Mouse (Mus musculus) thymus, postnatal 0 days (tissue): ENCODE results near the gene Olfm1. TPM values are rescaled to one million over a fixed set of nuclear protein-coding genes. Genes with fewer than 3 reads are reported as not detected.

Experiments
- DNase-seq: peaks from one replicate; pipeline ENCODE4 v3.0.0-alpha.2; 2015; ENCODE audit warnings: low spot score
- polyA plus RNA-seq: library from polyadenylated mRNA; unstranded; fragments of >200 nt; fragmentation: Nextera tagmentation; extraction: Ambion mirVana; gene quantifications from 2 replicates; pipeline ENCODE4 v1.2.1, GENCODE M21; 2015

Gene Olfm1
- polyA plus RNA-seq, 1 experiment from 2014 or later, result 2.7 TPM

DNA sequence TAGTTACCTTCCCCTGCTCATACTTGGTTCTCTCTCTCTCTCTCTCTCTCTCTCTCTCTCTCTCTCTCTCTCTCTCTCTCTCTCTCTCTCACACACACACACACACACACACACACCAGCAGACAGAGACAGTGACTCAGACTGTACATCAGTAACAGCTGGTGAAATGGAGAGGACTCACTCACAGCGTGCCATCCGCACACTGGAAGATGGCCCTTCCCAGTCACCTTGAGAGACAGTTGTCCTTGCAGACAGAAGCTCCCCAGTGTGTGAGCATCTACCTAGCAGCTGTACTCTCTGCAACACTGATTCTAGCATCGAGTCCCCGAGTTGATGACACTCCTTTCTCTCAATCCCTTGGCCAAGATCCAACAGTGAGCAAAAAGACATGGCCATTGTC lies 35.6 kb downstream of the Olfm1 start:
- DNase-seq, result no peak

DNA sequence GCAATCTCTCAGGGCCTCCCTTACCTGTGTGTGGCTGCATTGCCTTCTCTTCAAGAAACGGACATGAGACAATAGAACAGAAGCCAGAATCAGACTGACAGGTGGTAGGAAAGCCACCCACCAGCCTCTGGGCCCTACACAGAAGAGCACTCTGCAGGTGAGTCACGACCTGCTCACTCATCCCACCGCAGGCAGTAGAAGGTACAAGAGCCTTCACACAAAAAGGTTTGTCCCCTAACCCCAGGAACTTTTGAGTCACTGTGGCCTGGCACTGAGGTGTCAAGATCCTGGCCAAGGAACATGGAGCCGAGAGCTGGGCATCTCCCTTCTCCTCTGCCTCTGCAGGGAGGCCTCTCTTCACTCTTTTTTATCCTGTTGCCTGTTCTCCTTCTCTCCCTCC lies 42.3 kb downstream of the Olfm1 start:
- DNase-seq, result no peak

DNA sequence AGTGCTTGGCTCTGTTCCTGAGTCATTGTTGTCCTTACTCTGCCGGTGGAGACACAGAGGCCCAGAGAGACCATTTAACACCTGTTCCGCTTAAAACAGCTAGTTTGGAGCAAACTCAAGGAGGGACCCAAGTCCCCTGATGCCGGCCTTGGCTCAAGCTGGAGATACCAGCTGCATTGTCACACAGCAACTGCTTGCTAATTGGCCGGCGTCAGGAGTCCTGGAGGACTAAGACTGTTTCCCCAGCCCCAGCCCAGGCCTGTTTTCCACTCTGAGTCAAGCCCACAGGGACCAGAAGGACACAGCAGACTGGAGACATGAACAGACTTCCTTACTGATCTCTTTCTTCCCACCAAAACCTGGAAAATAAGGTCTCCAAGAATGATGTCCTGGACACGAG lies 43.7 kb downstream of the Olfm1 start:
- no peak for DNase-seq

DNA sequence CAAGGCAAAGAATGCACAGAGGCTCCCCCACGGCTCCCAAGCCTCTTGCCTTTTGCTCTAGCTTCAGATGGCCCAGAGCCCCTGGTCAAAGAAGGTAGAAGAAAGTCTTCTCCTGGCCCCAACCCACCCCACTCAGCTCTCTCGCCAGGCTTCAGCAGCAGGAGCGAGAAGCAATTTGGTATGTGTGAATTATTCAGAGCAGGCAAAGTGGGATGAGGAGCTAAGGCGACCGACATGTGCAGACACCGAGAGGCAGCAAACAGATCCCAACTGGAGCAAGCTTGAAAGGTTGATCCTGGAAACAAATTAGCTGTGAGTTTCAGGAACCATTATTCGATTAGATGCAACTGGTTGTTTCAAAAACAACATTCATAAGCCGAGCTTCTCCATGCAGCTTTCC lies 46.8 kb downstream of the Olfm1 start:
- no peak for DNase-seq

DNA sequence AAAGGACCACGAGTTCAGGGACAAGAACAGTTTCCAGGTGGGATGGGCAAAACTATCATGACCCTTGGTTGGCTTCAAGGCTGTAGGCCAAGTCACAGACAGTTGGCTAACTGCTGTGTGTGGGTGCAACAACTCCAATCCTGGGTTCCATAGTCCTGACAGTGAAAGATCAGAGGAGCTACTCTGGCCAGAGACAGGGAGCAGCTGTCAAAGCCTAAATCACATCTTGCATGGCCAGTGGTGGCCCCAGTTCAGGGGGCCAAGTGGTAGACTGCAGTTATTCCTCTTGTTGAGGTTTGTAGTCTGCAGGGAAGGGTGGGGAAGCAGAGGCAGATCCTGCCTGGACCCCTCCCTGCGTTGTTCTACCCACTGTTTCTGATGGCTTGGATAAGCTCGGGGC lies 48.1 kb downstream of the Olfm1 start:
- DNase-seq, result no peak

DNA sequence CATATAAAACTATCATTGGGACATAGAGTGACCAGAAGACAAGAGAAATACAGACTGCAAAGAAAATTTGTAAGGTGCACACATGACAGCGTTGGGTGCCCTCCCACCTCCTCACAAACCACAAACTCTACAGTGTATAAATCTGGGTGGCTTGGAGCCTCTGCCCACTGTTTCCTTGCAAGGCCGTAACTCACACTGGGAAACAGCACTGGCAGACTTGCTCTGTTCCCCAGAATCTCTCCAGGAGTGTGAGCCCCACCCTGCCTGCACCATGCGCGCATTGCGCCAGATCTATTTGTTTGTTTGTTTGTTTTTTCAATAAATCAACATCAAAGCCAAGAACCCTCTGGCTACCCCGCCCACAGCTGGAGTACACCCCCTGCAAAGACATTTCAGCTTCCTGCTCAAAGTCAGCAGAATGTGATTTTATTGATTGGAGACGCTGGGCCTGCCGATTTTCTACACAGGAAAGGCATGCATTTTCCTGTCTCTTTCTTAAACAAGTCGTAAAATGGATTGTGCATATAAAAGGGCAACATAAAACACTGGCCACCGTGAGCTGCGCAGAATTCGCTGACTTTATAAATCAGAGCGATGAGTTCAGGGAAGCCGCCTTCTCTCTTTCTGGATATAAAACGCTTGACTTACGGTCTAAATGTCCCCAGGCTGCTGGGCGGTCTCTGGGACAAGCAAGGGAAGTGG lies 48.9 kb downstream of the Olfm1 start:
- no peak for DNase-seq

DNA sequence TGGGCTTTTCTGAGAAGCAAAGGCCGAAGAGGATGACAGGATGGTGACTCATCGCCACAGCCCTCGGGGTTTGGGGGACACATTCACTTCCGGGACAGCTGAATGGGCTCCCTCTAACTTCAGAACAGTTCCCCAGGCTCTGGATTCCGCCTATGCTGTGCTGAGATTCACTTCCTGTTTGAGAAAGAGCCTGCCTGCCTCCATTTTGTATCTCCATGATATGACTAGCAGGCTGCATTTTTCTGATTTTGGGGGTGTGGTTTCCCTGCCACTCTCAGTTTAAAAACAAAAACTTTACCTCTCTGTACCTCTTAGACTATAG lies 49.4 kb downstream of the Olfm1 start:
- DNase-seq, result peak; percentile 9

DNA sequence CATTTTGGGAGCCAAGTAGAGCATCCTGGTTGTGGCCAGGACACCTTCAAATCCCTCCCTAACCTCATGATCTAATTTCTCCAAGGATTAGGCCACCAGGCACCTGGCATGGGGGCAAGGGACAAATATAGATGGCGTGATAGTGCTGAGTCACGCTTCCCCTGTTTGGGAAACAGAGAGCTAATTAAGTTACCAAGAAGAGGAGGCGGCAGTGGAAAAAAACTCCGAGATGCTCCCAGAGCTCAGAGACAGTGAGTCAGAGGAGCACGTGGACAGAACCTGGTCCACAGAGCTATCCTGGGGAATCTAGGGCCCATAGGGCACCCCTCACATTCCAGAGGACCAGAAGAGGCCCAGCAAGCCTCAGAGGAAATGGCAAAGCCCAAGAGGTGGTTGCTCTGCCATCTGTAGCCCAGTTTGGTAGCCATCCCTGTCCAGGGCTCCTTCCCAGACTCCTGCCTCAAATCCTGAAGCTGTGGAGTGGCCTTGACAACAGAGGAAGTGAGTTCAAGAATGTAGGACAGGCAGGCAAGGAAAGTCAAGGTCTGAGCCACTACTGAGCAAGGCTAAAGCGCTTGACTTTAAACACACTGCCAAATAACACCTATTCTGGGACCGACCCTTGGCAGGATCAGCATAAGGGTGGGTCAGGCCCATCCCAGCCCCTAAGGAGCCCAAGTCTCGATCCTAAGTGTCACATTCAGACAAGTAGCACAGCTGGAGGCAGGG lies 52.0 kb downstream of the Olfm1 start:
- no peak for DNase-seq

DNA sequence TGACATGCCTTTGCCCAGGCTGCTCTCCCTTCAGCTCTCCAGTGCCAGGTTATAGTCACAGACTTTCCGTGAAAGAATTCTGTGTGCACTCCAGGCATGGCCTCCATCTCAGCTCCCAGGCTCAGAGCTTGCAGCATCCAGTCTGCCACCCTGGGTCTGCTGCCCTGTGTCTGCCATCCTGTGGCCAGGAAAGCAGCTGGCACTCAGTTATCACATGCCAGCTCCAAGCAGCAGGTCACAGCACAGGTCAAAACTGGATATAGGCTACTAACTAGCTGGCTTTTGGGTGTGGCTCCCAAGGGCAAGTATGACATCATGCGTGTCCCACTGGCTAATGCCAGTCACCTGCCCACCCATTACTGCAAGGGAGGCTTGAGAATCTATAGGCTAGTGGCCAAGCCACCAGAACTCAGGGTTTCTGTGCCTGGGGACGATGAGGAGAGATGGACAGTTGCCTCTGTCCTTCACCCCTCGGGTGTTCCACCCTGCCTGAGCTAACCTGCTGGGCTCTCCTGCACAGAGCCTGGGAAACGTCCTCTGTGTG lies 53.4 kb downstream of the Olfm1 start:
- no peak for DNase-seq

DNA sequence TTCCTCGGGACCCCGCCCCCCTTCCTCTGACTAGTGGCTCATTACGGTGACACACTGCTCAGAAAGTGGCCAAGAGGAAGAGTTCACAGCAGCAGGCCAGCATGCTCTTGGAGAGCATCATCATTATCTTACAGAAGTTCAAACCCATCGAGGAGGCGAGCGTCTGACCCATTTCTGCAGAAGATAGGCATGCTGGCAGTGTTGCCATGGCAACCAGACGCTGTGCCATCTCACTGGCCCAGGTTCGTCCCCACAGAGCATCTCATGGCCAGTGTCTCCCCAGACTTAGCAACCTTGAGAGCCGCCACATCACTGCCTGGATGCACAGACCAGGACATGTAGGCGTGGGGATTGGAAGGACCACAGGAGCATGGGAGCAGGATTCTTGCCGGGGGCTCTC lies 54.3 kb downstream of the Olfm1 start:
- DNase-seq, result no peak

DNA sequence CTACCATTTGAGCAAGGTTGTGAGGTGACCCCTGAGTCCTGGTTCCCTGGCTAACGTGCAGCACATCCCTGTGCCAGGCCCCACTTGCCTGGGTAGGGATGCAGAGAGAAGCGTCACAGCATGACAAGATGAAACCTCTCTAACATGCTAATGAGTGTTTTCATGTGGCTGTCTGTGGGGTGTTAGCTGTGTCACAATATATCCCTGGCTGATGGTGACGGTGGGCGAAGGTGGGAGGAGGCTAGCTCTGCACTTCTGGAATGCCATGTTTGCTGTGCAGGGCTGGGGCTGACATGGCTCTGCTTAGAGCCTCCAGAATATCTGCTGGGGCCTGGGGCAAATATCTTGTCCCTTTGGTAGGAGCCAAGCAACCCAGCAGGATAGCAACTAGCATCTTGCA lies 59.8 kb downstream of the Olfm1 start:
- no peak for DNase-seq

DNA sequence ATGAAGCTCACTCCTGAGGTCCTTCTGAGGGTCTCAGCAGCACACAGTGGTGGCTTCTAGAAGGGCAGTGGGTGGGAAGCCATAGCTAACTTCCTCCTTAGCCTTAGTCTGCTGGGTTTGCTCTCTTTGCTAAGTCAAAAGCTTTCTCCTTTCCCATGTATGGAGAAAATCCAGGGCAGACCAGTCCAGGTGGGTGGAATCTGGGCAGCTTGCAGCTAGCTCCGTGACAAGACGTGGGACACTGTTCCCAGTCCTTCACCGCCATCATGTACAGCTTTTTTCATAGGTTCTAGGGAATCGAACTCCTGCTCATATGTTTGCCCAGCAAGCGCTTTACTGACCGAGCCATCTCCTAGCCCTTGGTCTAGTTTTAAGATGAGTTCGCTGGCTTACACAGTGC lies 63.2 kb downstream of the Olfm1 start:
- DNase-seq, result no peak

DNA sequence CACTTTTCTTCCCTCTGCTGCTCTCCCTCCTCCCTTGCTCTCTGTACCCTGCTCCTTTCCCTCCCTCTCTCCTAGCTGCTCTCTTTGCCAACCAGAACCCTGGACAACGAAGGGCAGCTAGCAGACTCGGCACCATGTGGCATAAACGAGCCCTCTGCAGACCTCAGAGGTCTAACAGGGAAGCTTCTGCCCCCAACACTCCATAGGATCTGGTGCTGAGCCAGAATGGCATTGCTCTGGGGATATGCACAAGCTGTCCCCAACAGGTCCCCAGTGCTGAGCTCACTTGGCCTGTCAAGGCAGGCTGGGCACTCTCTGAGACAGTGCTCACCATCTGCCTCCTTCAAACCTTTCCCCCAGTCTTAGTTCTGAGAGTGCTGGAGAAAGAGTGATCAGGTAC lies 68.6 kb downstream of the Olfm1 start:
- no peak for DNase-seq

DNA sequence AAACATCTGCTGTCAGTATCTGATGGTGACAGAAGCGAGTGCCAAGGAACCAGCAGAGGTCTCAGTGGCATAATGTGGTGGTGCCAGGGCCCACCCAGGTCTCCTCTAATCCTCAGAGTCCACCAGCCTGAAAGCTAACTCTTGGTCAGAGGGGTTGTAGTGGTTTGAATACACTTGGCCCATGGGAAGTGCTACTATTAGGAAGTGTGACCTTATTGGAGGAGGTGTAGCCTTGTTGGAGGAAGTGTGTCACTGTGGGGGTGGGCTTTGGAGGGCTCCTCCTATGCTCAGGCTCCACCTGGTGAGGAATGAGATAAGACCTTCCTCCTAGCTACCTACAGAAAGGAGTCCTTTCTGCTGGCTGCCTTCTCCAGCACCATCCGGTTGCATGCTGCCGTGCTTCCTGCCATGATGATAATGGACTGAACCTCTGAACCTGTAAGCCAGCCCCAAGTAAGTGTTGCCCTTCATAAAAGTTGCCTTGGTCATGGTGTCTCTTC lies 75.0 kb downstream of the Olfm1 start:
- no peak for DNase-seq

DNA sequence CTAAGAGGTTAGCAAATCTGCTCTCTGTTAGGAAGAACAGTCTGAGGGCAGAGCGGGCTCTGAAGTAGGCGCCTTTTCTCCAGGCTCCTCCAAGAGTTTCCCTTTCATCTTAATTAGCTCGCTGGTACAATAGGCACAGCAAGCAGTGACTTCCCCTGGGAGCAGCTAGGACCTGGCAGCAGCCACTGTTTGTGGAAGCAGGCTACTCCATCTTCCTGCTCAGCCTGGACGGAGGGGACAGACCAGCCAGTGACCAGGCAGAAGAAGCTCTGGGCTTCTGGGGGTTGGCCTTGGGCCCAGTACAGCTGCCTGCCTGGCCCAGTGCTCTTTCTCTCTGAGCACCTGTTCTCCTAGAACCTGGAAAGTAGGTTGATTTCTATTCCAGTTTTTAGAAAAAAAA lies 77.8 kb downstream of the Olfm1 start:
- no peak for DNase-seq

DNA sequence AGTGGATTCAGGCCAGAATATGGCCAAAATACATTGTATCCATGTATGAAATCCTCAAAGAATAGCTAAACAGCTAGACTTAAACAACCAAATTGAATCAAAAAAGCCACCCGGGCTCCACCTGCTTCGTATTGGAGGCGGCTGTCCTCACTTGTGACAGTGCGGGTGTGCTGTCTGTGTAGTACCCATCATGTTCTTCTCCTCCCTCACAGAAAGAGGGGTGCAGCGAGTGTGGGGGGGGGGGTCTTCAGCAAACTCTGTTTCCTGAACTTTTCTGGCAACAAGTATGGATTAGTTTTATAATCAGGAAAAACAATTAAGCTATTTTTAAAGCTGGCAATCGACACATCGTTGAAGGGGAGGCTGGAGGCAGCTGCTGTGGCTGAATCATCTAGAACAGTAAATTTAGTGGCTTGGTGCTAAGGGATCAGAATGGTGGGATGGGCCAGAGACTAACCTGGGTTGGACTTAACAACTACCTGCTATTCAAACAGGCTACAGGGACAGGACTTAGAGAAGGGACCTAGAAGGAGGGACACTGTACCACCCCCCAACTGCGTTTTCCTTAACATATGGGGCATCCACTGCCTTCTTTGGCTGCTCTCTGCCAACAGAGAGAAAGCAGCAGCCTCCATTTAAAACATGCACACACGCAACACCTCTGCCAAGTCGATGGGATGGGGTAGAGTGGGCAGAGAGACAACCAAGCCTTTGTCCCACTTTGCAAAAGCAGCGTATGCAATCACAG lies 79.6 kb downstream of the Olfm1 start:
- DNase-seq, result no peak

DNA sequence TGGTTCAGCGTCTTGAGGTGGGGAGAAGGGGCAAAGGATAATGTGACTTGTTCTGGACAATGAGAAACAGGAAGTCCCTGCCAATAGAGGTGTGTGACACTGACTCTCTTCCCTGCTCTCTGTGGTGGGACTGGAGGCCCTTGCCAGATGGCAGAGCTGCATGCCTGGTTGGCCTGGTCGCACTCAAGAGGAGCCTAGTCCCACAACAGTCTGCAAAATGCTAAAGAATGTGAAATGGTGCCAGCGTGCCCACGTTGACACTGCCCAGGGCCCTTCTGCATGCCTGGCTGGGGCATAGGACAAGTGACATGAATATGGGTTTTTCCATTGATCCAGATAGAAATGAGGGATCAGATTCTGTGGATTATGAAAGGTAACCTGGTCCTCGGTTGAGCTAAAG lies 81.2 kb downstream of the Olfm1 start:
- DNase-seq, result no peak

DNA sequence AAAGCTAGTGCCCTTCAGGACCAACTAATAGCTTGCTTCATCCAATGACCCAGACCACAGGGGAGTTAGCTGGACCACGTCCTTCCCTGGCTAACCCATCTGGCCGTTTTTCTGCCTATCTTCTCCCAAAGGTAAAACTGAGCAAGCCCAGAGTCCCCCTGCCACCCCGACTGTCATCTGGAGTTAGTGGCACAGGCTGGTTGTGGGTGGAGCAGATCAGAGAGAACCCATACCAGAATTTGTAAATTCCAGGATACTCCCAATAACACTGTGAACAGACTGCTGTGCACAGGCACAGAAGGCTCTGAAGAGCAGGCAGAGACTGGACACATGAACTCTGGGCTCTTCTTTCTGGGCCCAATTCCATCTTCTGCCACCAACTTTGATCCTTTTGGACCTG lies 82.6 kb downstream of the Olfm1 start:
- DNase-seq, result no peak

DNA sequence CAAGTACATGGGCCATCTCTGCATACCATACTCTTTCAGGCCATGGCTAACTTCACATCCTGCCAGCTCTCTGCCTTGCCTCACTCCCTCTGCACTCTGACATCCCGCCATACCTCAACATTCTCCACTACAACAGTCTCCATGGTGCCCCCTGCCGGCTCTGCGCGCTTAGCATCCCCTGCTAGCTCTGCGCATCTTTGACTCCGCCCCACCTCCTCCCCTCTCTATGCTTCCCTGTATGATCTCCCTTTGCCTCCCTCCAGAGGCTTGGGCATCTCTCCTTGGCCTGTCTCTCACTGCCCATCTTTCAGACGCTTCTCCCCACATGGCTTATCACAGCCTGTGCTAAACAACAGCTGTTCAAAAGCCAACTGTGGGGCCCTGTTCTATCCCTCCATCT lies 85.4 kb downstream of the Olfm1 start:
- peak; percentile 53 for DNase-seq

DNA sequence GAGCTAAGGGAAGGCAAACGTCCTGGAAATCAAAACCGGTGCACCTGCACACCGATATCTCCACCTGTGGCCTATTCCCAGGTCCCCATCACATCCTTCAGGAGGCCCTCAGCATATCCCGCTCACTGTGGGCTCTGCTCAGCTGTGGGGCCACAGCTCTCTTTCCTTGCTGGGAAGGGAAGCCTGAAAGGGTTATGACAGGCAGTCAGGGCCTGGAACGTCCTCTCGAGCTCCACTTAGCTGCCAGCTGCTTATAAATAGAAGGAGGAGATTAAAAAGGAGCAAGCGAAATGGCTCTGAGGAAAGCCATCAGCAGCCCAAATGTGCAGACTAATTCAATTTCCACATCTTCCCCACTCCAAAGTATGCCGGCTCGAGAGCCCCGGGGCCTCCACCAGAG lies 86.1 kb downstream of the Olfm1 start:
- no peak for DNase-seq
